Mouse (Mus musculus) spleen, postnatal 0 days (tissue): Measurements from ENCODE around the gene Rasal1. TPM values are rescaled to one million over a fixed set of nuclear protein-coding genes. Genes with fewer than 3 reads are reported as not detected.

Experiments used
- polyA plus RNA-seq: library from polyadenylated mRNA; unstranded; fragments of >200 nt; fragmentation: Nextera tagmentation; extraction: Ambion mirVana; gene quantifications from 2 replicates; pipeline ENCODE4 v1.2.1, GENCODE M21; 2015

The Rasal1 gene
- polyA plus RNA-seq: 0.11 and 0.61 TPM in 2 replicates

DNA sequence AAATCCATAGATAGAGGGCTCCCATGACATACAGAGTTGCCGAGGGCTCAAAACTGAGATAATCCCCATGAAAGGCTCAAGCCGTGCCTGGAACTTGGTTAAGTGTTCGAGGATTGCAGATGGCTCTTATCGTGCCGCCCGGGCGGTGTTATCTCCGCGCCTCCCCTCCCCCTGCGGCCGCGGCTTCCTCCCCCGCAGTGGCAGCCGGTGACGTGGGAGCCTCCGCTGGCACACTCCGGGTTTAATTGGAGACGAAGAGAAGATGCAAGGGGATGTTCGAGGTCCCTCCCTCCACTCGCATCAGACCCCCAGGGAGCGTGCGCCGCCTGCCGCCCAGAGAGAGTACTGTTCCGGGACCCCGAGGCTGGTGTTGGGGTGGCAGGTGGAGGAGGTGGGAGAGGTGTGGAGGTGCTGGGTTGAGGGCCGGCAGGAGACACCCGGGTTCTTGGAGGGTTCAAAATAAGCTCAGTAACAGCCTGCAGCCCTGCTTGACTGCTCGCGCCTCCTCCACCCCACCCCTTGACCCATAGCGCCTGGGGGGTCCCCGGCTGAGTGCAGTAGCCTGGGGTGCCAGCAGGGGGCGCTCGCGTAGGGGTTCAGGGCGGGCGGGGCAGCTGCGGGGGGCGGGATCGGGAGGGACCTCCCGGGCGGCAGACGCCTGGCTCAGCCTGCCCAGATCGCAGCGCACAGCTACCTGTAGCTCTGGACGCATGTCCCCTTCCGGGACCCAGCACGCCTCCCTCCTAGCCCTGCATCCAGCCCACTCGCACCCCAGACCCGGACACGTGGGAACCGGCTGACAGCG, at the start of gene Rasal1:
Gene Rasal1 (plus strand): TSS at position 244 of the 805 bp plus-strand sequence.

DNA sequence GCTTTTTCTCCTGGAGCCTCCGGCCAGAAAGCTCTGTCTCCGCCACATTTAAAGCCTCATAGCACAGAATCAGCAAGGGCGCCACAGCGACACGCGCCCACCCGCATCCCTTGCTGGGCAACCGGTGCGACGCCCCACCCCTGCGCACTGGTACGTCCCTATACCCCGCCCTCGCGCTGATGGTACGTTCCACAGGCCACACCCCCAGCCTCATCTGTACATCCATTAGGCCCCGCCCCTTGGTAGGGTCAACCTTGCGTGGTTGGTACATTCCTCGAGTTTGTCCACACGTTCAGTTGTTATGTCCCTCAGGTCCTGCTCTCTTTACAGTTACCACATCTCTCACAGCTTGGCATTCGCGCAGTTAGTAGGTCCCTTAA, 36.2 kb upstream of the Rasal1 start, which contains the start of the genes Rita1 and Ddx54:
Gene Rita1 (minus strand): TSS at position 148 of the 380 bp plus-strand sequence.
Gene Ddx54 (plus strand): TSS at position 298 of the 380 bp plus-strand sequence.

DNA sequence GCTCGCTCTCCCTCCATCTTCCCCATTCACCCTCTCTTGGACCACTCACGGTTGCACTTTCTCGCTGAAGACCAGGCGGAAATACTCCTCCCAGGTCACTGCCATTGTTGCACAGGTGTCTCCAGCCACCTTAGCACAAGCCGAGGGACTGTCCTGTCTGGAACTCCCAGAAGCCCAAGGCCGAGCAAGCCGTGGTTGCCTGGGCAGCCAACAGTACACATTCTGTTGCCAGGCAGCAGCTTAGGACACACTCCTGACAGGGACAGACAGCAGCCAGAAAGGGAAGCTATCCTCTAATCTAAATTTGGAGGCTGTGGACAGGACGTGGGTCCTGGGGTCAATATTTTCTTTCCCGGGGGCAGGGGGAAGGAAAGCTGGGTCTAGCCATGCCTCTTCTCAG, 14.5 kb upstream of the Rasal1 start, which contains the start of gene Cfap73:
Gene Cfap73 (minus strand): TSS at position 105 of the 400 bp plus-strand sequence.

DNA sequence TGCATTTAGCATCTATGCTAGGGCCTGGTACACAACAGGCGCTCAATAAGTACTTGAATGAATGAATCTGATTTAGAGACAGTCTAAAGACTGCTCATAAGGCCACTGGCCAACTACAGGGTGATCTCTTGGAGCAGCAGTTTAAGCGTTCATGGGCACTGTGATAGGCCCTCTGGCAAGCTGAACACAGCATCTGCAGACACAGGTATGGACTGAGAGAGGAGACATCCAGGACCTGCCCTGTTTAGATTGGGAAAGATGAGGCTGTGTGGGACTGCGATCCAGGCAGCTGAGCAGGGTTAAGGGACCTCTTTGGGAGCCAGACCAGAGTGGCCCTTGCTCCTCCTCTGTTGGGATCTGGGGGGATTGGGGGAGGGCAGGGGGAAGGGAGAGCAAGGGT, 63.2 kb downstream of the Rasal1 start, which contains the start of gene Dtx1:
Gene Dtx1 (minus strand): TSS at position 101 of the 400 bp plus-strand sequence.

Other genes with a start within 250 kb of the Rasal1 start
- not detected in 2 replicates for gene Lhx5, start 217.1 kb upstream of the Rasal1 start, polyA plus RNA-seq
- 17.5 and 19.9 TPM in 2 replicates for gene Sdsl, start 176.0 kb upstream of the Rasal1 start, polyA plus RNA-seq
- gene Sds, start 172.3 kb upstream of the Rasal1 start, polyA plus RNA-seq: not detected in 2 replicates
- 28.0 and 31.2 TPM in 2 replicates for gene Plbd2, start 145.2 kb upstream of the Rasal1 start, polyA plus RNA-seq
- gene Slc8b1, start 137.6 kb upstream of the Rasal1 start, polyA plus RNA-seq: 7.7 and 10.8 TPM in 2 replicates
- 31.7 and 32.0 TPM in 2 replicates for gene Tpcn1, start 60.1 kb upstream of the Rasal1 start, polyA plus RNA-seq
- gene Iqcd, start 59.8 kb upstream of the Rasal1 start, polyA plus RNA-seq: 1.6 and 2.4 TPM in 2 replicates
- 5.8 and 6.9 TPM in 2 replicates for gene Rita1, start 36.2 kb upstream of the Rasal1 start, polyA plus RNA-seq
- gene Ddx54, start 36.1 kb upstream of the Rasal1 start, polyA plus RNA-seq: 19.8 and 21.7 TPM in 2 replicates
- gene Cfap73, start 14.6 kb upstream of the Rasal1 start, polyA plus RNA-seq: not detected in 2 replicates
- gene Dtx1, start 63.1 kb downstream of the Rasal1 start, polyA plus RNA-seq: 0.40 and 0.51 TPM in 2 replicates
- 1.9 and 3.9 TPM in 2 replicates for gene Oas2, start 101.0 kb downstream of the Rasal1 start, polyA plus RNA-seq
- 5.3 and 7.7 TPM in 2 replicates for gene Oas3, start 128.8 kb downstream of the Rasal1 start, polyA plus RNA-seq
- 0.22 and 0.49 TPM in 2 replicates for gene Oas1e, start 146.7 kb downstream of the Rasal1 start, polyA plus RNA-seq
- 1.3 and 1.6 TPM in 2 replicates for gene Oas1c, start 163.7 kb downstream of the Rasal1 start, polyA plus RNA-seq
- not detected in 2 replicates for gene Oas1f, start 198.6 kb downstream of the Rasal1 start, polyA plus RNA-seq
- gene Oas1h, start 212.6 kb downstream of the Rasal1 start, polyA plus RNA-seq: not detected in 2 replicates
- gene Oas1g, start 238.8 kb downstream of the Rasal1 start, polyA plus RNA-seq: 1.3 and 1.5 TPM in 2 replicates